Mouse (Mus musculus) kidney, postnatal 25 days (tissue): ENCODE measurements around the gene Vash2.

Experiments used
- DNase-seq, 2 experiments: peaks; one replicate each; pipeline ENCODE4 v3.0.0; 2021; ENCODE audit warnings: mixed read lengths in 2 of 2

The Vash2 gene

DNA sequence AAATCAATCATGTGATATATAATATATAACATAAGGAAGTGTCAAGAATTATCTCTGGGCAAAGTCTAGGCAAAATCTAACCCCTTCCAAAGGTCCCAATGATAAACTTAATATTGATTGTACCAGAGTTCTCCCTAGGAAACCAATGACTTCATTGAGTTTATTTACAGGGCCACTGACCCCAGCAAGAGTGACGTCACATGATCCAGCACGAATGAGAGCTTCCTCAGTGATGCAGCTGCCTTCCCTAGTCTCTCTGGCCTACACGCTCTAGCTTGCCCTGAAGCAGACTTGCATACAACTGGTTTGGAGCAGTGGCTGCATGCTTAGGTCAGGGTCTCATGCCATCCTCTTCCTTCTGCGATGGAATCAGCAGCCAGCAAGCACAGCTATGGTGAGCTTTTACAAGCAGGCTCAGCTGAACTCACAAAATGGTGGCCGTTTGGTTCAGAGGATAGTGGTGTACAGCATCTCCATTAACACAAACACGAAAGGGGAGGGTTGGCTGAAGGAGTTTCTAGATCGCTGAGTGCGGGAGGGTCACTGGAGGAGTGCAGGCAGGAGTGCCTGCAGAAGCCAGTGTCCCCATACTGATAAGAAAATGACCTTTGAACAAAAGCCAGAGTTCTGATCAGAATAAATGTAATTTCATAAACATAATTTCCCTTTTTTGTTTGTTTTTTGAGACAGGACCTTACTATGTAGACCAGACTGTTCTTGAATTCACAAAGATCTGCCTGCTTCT is 59.2 kb downstream of the Vash2 start:
- no peak for DNase-seq

- no peak for DNase-seq
Observed at GRCm38 (mm10) chr1:190918938-190919337, 60.2 kb downstream of the Vash2 start.

DNA sequence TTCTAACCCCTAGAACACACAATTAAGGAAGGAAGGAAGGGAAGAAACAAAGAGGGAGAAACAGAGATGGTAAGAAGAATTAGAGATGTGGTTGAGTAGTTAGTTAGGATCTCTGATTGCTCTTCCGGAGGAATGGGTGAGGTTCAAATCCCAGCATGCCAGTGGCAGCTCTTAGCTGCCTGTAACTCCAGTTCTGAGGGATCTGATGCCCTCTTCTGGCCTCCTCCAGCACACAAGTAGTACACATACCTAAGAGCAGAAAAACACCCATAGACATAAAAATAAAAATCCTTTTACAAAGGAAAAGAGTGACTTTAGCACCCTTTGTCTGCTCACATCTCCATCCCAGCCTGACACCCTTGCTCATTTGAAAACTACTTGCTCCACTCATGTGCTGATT is 66.5 kb downstream of the Vash2 start:
- no peak for DNase-seq

DNA sequence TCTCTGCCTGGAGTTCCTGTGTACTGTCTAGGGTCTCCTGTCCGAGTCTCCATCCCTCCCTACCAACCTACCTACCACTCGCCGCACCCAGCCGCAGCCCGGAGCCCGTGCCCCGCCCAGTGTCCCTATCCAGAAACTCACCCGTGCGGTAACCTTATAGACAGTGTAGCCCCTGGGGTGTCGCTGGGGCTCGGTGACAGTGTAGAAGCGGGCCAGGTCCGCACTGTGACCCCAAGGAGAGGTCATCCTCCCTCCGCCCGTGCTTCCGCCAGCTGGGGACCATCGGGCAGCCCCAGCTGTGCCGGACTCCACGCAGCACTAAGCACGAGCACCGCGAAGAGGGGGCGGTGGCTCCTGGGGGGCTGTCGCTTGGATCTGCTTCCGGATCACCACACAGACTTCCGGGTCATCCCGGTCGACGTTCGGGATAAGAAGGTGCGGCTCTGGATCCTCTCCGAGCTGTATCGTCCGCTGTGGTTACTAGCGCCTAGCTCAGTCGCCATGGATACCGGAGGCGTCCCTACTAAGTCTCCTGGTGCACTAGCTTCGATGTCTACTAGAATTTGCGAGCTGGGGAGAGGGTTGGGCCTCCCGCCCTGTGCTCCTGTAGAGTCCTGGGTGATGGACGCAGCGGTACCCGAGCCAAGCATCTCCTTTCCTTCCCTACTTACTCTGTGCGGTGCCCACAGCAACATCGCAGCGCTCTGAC is 67.5 kb downstream of the Vash2 start, which contains the start of gene Rps6kc1:
Gene Rps6kc1 (minus strand): TSS at position 356 of the 709 bp plus-strand sequence.
- DNase-seq: peak; percentile 87 to 91

DNA sequence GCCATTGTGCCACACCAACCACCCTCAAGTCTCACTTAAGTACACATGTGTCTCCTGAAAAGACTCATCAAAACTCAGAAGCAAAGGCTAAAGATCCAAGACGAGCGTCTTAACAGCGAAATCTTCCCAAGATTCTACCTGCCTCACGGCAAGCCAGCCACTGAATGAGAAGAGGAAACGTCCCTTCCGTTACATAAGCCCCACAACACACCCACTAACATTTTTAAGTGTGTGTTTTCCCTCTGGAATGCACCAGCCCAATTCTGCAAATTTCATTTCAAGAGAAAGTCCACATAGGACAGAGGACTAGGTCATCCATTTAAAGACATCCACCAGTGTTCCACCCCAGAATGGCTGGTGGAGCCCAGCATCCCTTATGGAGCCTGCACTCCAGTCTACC is 68.3 kb downstream of the Vash2 start:
- no peak for DNase-seq

GRCm38 (mm10) chr1:190904714-190905113 is 74.4 kb downstream of the Vash2 start:
- no peak for DNase-seq

DNA sequence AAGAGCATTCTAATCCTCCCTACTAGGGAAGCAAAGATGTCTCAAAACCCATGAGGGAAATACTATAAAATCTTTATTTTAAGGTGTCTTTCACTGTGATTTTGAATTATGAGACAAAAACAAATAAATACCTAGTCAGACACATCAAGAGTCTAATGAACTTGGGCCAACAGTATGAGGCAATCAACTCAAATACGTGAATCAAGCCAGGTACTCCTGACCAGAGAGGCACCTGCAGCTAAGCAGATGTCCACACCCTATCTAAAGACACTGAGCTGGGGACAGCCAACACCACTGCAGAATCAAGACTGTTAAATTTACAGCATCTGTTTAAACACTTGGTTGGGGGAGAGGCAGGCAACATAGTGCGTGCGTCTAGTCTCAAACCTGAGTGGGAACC is 75.0 kb downstream of the Vash2 start:
- no peak for DNase-seq

GRCm38 (mm10) chr1:190901082-190901481 is 78.0 kb downstream of the Vash2 start:
- DNase-seq: no peak

DNA sequence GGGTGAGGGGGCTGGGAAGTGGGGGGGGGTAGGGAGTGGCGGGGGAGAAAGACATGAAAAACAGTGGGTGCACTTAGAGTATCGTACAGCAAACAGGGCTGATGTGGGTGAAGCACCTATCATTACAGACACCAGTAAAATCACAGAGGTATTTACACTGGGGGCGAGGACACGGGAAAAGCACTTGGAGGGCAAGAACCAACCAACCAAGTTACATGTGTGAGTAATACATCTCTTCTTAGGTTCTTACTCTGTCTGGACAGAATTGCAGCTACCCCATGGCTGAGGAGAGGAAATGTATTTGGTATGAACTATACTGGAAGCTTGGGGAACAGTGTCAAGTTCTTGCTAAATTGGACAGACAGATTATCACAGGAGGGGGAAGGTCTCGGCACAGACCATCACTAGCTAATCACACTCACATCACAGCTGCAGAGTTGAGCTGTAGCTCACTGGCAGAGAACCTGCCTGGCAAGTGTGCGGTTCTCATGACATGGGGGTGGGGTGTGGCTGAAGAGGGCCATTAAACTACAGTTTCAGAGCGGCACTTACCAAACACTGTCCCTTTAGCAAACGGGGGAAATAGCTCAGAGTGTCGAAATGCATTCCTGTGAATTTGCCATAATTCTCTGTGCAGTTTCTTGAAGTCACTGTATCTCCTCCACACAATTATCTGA is 80.1 kb downstream of the Vash2 start:
- DNase-seq: no peak

DNA sequence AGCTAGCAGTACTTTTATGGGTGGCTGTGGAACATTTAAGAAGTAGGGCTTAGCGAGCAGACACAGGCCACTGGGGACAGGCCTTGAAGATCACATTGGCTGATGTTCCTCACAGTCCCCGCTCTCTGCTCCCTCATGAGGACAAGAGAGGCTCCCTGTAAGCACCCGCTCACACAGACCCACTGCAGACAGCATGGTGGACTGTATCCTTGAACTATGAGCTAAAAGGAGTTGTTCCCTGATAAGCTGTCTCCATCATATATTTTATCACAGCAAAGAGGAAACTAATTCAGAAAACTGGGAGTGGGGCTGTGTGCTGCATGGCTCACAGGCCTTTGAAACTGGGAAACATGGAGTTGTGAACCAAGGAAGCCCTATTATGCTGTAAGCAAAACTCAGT is 80.9 kb downstream of the Vash2 start:
- no peak for DNase-seq
